Mouse (Mus musculus): ENCODE results near the gene Lhfp. TPM values are rescaled to one million over a fixed set of nuclear protein-coding genes. Genes with fewer than 3 reads are reported as not detected.

Lhfp gene
- polyA plus RNA-seq, 1 experiment = 33.0 TPM

DNA sequence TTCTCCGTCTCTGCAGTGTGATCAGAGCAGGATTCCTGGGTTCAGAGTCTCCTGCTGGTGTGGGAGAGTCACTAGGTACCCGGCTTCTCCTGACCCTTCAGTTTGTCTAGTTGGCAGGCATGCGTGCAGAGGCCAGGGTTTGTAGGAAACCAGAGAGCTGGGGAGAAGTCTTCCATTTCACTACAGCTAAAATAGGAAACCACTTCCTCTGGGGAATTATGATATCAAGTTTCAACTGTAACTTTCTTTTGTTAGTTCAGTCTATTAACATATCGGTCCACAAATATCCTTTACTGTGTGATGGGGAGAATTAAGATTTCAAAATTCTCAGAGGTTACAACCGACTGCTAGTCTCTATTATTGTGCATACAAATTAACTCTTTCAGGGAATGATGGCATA, 5.3 kb upstream of the Lhfp start:
- Histone ChIP-seq H3K36me3 (ENCODE audit: control insufficient read depth, insufficient read depth) (no peaks in the 10 kb centered on the region), H3K4me3 (ENCODE audit: insufficient read depth, poor library complexity, severe bottlenecking) (no peak overlapping the region), H3ac (ENCODE audit: control insufficient read depth, insufficient read length, low read depth) (no peak overlapping the region), H3K79me3 (ENCODE audit: low read depth) (no peaks in the 10 kb centered on the region), H3K79me2 (ENCODE audit: control insufficient read depth, insufficient read depth) (no peaks in the 10 kb centered on the region), H3K27me3 (ENCODE audit: control insufficient read depth, insufficient read depth, insufficient read length) (no peaks in the 10 kb centered on the region)
- TF ChIP-seq CEBPB (IDR thresholded peaks at IDR 0.05; ENCODE audit: low read depth) = no peak
- no peak for TF ChIP-seq FOSL1 (IDR thresholded peaks at IDR 0.05; ENCODE audit: insufficient read depth, low read length, poor library complexity, severe bottlenecking)
- no peak for TF ChIP-seq MYOG (IDR thresholded peaks at IDR 0.05; ENCODE audit: control insufficient read depth, extremely low read depth, insufficient read length)
- no peak for TF ChIP-seq USF1 (IDR thresholded peaks at IDR 0.05; ENCODE audit: low read depth)
- TF ChIP-seq MYOD1 (IDR thresholded peaks at IDR 0.05; ENCODE audit: control insufficient read depth, insufficient read length, low read depth) = no peak
- no peak for TF ChIP-seq CTCF (IDR thresholded peaks at IDR 0.05; ENCODE audit: control insufficient read depth, insufficient read depth, insufficient read length)
- no peak for TF ChIP-seq MAX (IDR thresholded peaks at IDR 0.05)

DNA sequence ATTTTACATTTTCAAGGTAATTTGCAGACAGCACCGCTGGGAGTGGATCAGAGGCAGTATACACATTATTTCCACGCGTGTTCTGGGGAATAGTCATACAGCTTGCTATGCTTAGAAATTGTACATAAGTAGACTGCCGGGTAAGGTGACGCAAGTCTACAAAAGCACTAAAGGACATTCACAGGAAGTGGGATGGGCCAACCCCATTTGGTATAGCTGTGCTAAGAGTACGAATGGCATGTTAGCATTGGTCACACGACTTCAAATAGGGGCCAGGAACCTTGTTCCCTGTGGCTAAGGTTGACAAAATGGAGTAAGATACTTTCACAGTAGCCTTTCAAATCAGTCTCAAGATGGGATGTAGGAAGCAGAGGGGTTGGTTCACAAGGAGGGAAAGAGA, 4.4 kb upstream of the Lhfp start:
- no peaks in the 10 kb centered on the region for H3K36me3 ChIP-seq (ENCODE audit: control insufficient read depth, insufficient read depth)
- no peak overlapping the region for H3K4me3 ChIP-seq (ENCODE audit: insufficient read depth, poor library complexity, severe bottlenecking)
- H3K79me2 ChIP-seq (ENCODE audit: control insufficient read depth, insufficient read depth) = peaks cover 3% of the 10 kb centered on the region
- no peak overlapping the region for H3ac ChIP-seq (ENCODE audit: control insufficient read depth, insufficient read length, low read depth)
- H3K27me3 ChIP-seq (ENCODE audit: control insufficient read depth, insufficient read depth, insufficient read length) = no peaks in the 10 kb centered on the region
- TF ChIP-seq MYOG (IDR thresholded peaks at IDR 0.05; ENCODE audit: control insufficient read depth, extremely low read depth, insufficient read length) (no peak), FOSL1 (IDR thresholded peaks at IDR 0.05; ENCODE audit: insufficient read depth, low read length, poor library complexity, severe bottlenecking) (no peak), MAX (IDR thresholded peaks at IDR 0.05) (no peak), MYOD1 (IDR thresholded peaks at IDR 0.05; ENCODE audit: control insufficient read depth, insufficient read length, low read depth) (no peak), CTCF (IDR thresholded peaks at IDR 0.05; ENCODE audit: control insufficient read depth, insufficient read depth, insufficient read length) (no peak), USF1 (IDR thresholded peaks at IDR 0.05; ENCODE audit: low read depth) (no peak), CEBPB (IDR thresholded peaks at IDR 0.05; ENCODE audit: low read depth) (no peak)
- no peaks in the 10 kb centered on the region for H3K79me3 ChIP-seq (ENCODE audit: low read depth)

DNA sequence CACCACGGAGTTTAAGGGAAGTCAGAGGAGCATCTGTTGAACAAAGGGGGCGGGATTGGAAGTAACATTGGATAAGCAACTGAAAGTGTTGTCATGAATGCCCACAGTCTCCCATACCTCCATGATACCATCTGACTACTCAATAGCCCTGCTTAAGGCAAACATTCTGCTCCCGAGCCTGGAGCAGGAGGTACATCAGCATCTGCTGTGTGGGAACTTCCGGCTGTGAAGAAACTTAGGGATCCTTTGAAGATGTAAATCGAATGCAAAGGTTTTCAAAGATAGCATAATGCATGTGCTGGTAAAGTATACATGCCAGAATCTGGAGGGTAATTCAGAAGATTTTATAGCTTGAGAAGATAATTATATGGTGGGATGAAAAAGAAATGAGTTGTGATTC, 2.4 kb upstream of the Lhfp start:
- TF ChIP-seq CTCF (IDR thresholded peaks at IDR 0.05; ENCODE audit: control insufficient read depth, insufficient read depth, insufficient read length) = no peak
- peaks cover 9% of the 10 kb centered on the region for H3K36me3 ChIP-seq (ENCODE audit: control insufficient read depth, insufficient read depth)
- H3K27me3 ChIP-seq (ENCODE audit: control insufficient read depth, insufficient read depth, insufficient read length) = no peaks in the 10 kb centered on the region
- no peak overlapping the region for H3ac ChIP-seq (ENCODE audit: control insufficient read depth, insufficient read length, low read depth)
- H3K4me3 ChIP-seq (ENCODE audit: insufficient read depth, poor library complexity, severe bottlenecking) = no peak overlapping the region
- peaks cover 23% of the 10 kb centered on the region for H3K79me2 ChIP-seq (ENCODE audit: control insufficient read depth, insufficient read depth)
- H3K79me3 ChIP-seq (ENCODE audit: low read depth) = peaks cover 12% of the 10 kb centered on the region

DNA sequence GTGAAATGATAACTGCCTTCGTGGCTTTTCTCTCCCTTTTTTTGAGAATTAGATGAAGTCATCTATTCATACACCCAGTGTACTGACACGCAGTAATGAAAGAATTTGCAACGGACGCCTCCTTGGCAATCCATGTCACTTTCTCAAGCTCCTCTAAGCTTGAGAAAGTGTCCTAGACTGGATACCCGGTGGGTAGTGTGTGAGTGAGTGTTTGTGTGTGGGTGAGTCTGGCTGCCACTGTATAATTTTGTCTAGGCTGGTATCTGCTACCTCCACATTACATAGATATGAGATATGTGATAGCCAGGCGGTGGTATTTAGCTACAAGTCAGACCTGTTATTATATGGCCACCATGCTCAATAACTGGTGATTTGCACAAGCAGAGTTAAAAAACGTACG, 1.6 kb upstream of the Lhfp start:
- H3ac ChIP-seq (ENCODE audit: control insufficient read depth, insufficient read length, low read depth) = no peak overlapping the region
- H3K79me2 ChIP-seq (ENCODE audit: control insufficient read depth, insufficient read depth) = peaks cover 31% of the 10 kb centered on the region
- no peak for TF ChIP-seq FOSL1 (IDR thresholded peaks at IDR 0.05; ENCODE audit: insufficient read depth, low read length, poor library complexity, severe bottlenecking)
- TF ChIP-seq CTCF (IDR thresholded peaks at IDR 0.05; ENCODE audit: control insufficient read depth, insufficient read depth, insufficient read length) = no peak
- TF ChIP-seq USF1 (IDR thresholded peaks at IDR 0.05; ENCODE audit: low read depth) = no peak
- TF ChIP-seq MYOG (IDR thresholded peaks at IDR 0.05; ENCODE audit: control insufficient read depth, extremely low read depth, insufficient read length) = no peak
- TF ChIP-seq MYOD1 (IDR thresholded peaks at IDR 0.05; ENCODE audit: control insufficient read depth, insufficient read length, low read depth) = no peak
- TF ChIP-seq MAX (IDR thresholded peaks at IDR 0.05) = no peak
- TF ChIP-seq CEBPB (IDR thresholded peaks at IDR 0.05; ENCODE audit: low read depth) = no peak
- H3K27me3 ChIP-seq (ENCODE audit: control insufficient read depth, insufficient read depth, insufficient read length) = no peaks in the 10 kb centered on the region
- H3K79me3 ChIP-seq (ENCODE audit: low read depth) = peaks cover 12% of the 10 kb centered on the region
- H3K36me3 ChIP-seq (ENCODE audit: control insufficient read depth, insufficient read depth) = peaks cover 17% of the 10 kb centered on the region
- H3K4me3 ChIP-seq (ENCODE audit: insufficient read depth, poor library complexity, severe bottlenecking) = no peak overlapping the region

DNA sequence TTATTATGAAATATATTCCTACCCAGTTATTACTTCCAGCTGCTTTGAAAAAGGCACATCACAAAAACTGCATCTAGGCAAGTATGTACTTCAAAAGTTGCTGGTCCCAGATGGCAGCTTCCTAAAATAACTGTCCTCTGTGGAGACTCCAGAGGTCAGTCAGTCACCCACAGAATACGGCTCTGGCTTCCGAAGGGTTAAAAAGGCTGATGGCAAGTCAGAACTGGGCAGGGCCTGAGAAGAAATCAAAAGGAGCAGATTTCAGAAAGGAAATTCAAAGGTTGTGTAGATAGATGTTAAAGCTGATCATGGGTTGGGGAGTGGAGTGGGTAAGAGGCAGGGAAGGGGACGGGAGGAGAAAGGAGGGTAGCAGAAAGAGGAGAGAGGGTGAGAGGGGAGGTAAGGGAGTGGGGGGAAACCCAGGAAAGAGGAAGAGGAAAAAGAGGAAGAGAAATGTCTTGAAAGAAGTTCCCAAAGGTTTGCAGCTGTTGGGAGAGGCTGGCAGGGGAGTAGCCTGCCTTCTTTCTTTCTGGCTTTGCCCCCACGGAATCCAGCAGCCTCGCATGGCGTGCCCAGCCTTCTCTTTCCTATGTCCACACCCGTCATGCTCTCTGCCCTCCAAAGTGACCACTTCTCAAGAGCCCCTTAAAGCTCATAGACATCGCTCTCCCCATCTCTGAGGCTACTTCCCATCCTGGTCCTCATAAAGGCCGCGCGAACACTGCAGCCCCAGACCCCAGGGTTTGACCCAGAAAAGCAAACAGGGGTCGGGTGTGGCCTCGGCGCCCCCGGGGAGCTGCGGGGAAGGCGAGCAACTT, 526 bp upstream of the Lhfp start:
- peaks cover 19% of the 10 kb centered on the region for H3K79me3 ChIP-seq (ENCODE audit: low read depth)
- no peak for TF ChIP-seq USF1 (IDR thresholded peaks at IDR 0.05; ENCODE audit: low read depth)
- no peak for TF ChIP-seq MYOG (IDR thresholded peaks at IDR 0.05; ENCODE audit: control insufficient read depth, extremely low read depth, insufficient read length)
- no peak for TF ChIP-seq CTCF (IDR thresholded peaks at IDR 0.05; ENCODE audit: control insufficient read depth, insufficient read depth, insufficient read length)
- TF ChIP-seq MYOD1 (IDR thresholded peaks at IDR 0.05; ENCODE audit: control insufficient read depth, insufficient read length, low read depth) = no peak
- no peak for TF ChIP-seq FOSL1 (IDR thresholded peaks at IDR 0.05; ENCODE audit: insufficient read depth, low read length, poor library complexity, severe bottlenecking)
- no peak for TF ChIP-seq CEBPB (IDR thresholded peaks at IDR 0.05; ENCODE audit: low read depth)
- TF ChIP-seq MAX (IDR thresholded peaks at IDR 0.05) = no peak
- peaks cover 17% of the 10 kb centered on the region for H3K36me3 ChIP-seq (ENCODE audit: control insufficient read depth, insufficient read depth)

DNA sequence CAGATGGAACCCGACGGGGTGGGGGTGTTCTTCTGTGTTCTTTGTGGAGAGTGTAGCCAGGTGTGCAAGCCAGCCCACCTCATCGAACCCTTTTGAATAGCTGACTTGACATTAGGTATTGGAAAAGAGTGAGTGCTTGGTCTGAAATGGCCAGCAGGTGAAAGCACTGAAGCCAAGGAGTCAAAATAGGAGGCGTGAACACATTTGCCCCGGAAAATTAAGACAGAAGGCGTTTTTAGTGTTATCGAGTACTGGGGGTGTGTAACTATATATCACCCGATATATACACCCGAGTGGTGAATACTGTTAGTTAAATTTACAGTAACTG, 876 bp downstream of the Lhfp start:
- Histone ChIP-seq H3ac (ENCODE audit: control insufficient read depth, insufficient read length, low read depth) (peak overlapping the region; percentile 79), H3K4me3 (ENCODE audit: insufficient read depth, poor library complexity, severe bottlenecking) (peak overlapping the region; percentile 59), H3K79me3 (ENCODE audit: low read depth) (peaks cover 21% of the 10 kb centered on the region), H3K27me3 (ENCODE audit: control insufficient read depth, insufficient read depth, insufficient read length) (no peaks in the 10 kb centered on the region), H3K36me3 (ENCODE audit: control insufficient read depth, insufficient read depth) (peaks cover 17% of the 10 kb centered on the region), H3K79me2 (ENCODE audit: control insufficient read depth, insufficient read depth) (peaks cover 50% of the 10 kb centered on the region)
- no peak for TF ChIP-seq CEBPB (IDR thresholded peaks at IDR 0.05; ENCODE audit: low read depth)
- no peak for TF ChIP-seq USF1 (IDR thresholded peaks at IDR 0.05; ENCODE audit: low read depth)
- no peak for TF ChIP-seq FOSL1 (IDR thresholded peaks at IDR 0.05; ENCODE audit: insufficient read depth, low read length, poor library complexity, severe bottlenecking)
- TF ChIP-seq MYOG (IDR thresholded peaks at IDR 0.05; ENCODE audit: control insufficient read depth, extremely low read depth, insufficient read length) = no peak
- no peak for TF ChIP-seq CTCF (IDR thresholded peaks at IDR 0.05; ENCODE audit: control insufficient read depth, insufficient read depth, insufficient read length)
- TF ChIP-seq MYOD1 (IDR thresholded peaks at IDR 0.05; ENCODE audit: control insufficient read depth, insufficient read length, low read depth) = no peak
- TF ChIP-seq MAX (IDR thresholded peaks at IDR 0.05) = no peak

More for the DNA sequence above, 526 bp upstream of the Lhfp start:
- Histone ChIP-seq H3ac (ENCODE audit: control insufficient read depth, insufficient read length, low read depth) (peak overlapping the region; percentile 49), H3K4me3 (ENCODE audit: insufficient read depth, poor library complexity, severe bottlenecking) (peak overlapping the region; percentile 59), H3K79me2 (ENCODE audit: control insufficient read depth, insufficient read depth) (peaks cover 41% of the 10 kb centered on the region), H3K27me3 (ENCODE audit: control insufficient read depth, insufficient read depth, insufficient read length) (no peaks in the 10 kb centered on the region)

Measured in C2C12 (cell line).